10 mouse cellular contexts compared by ENCODE assay signal in genomic region chr13:22007121-22007510, GRCm38 (mm10). TPM values are rescaled to one million over a fixed set of nuclear protein-coding genes. Genes with fewer than 3 reads are reported as not detected.
DNase-seq lines count a peak whose midpoint lies in the region; ATAC-seq and TF ChIP-seq lines count a peak whose summit lies in the region.
"Had no signal": no experiment of that assay in that cellular context is flagged by ENCODE, and none has a peak within 500 bp of the region (broad histone marks: within the 10 kb centered on the region; RNA-seq: fewer than 3 reads in every experiment).

No protein-coding gene starts in this region.

- no peak for DNase-seq in kidney, postnatal 25 days
- DNase-seq in intestine, embryonic 14.5 days (ENCODE audit: low spot score) = no peak
- DNase-seq in midbrain, postnatal 0 days (ENCODE audit: low spot score) = no peak
- no peak for DNase-seq in left cerebral cortex, adult 11 months (ENCODE audit: low spot score)
- DNase-seq in kidney, postnatal 4 days = no peak

- no peak for TF ChIP-seq CTCF in midbrain, postnatal 0 days (IDR thresholded peaks at IDR 0.05)

- WGBS in kidney, embryonic 15.5 days = 2% methylated on average over 18 of the region's 18 CpGs
- 2% methylated on average over 18 of the region's 18 CpGs for WGBS in embryonic facial prominence, embryonic 12.5 days
- 3% methylated on average over 18 of the region's 18 CpGs for WGBS in intestine, embryonic 14.5 days
- 5% methylated on average over 18 of the region's 18 CpGs for WGBS in midbrain, postnatal 0 days

- H3K27ac ChIP-seq in kidney, embryonic 15.5 days = no peak overlapping the region
- no peak overlapping the region for H3K27ac ChIP-seq in embryonic facial prominence, embryonic 12.5 days
- H3K27ac ChIP-seq in intestine, embryonic 14.5 days (ENCODE audit: low read depth) = no peak overlapping the region
- H3K27ac ChIP-seq in midbrain, postnatal 0 days (ENCODE audit: low read depth, low read length) = no peak overlapping the region
- H3K27ac ChIP-seq: macrophage had no signal

- H3K4me3 ChIP-seq in kidney, embryonic 15.5 days (replicated peaks) = peak overlapping the region; percentile 56
- H3K4me3 ChIP-seq in embryonic facial prominence, embryonic 12.5 days = peak overlapping the region; percentile 55
- peak overlapping the region; percentile 55 for H3K4me3 ChIP-seq in intestine, embryonic 14.5 days (ENCODE audit: low read depth, low read length)
- peak overlapping the region; percentile 41; the same call in 1 of the 2 replicates for H3K4me3 ChIP-seq in midbrain, postnatal 0 days (ENCODE audit: low read depth, low read length)

- ATAC-seq in kidney, embryonic 15.5 days (replicated peaks; ENCODE audit: low FRiP score) = no peak
- no peak for ATAC-seq in embryonic facial prominence, embryonic 12.5 days (ENCODE audit: insufficient number of reproducible peaks, insufficient read depth, low FRiP score, low TSS enrichment)
- no peak for ATAC-seq in intestine, embryonic 14.5 days (replicated peaks; ENCODE audit: low FRiP score, low TSS enrichment, low read depth)
- no peak for ATAC-seq in midbrain, postnatal 0 days (ENCODE audit: low FRiP score)
- ATAC-seq in cerebellum, adult (ENCODE audit: insufficient number of reproducible peaks, low FRiP score, low TSS enrichment) = no peak

- H3K9me3 ChIP-seq in kidney, embryonic 15.5 days (replicated peaks) = no peaks in the 10 kb centered on the region
- H3K9me3 ChIP-seq in embryonic facial prominence, embryonic 12.5 days = no peaks in the 10 kb centered on the region
- H3K9me3 ChIP-seq in intestine, embryonic 14.5 days (ENCODE audit: control insufficient read depth, low read length) = no peaks in the 10 kb centered on the region
- no peaks in the 10 kb centered on the region for H3K9me3 ChIP-seq in midbrain, postnatal 0 days (ENCODE audit: low read length)
- H3K9me3 ChIP-seq: G1E had no signal

- peaks cover 23% of the 10 kb centered on the region for H3K4me1 ChIP-seq in kidney, embryonic 15.5 days
- peaks cover 16% of the 10 kb centered on the region; the same call in 1 of the 2 replicates for H3K4me1 ChIP-seq in embryonic facial prominence, embryonic 12.5 days
- H3K4me1 ChIP-seq in intestine, embryonic 14.5 days (replicated peaks; ENCODE audit: control insufficient read depth, insufficient read depth, low read length) = peaks cover 7% of the 10 kb centered on the region; the same call in 1 of the 2 replicates
- H3K4me1 ChIP-seq in midbrain, postnatal 0 days (ENCODE audit: insufficient read depth, low read length) = peaks cover 6% of the 10 kb centered on the region

- H3K36me3 ChIP-seq in kidney, embryonic 15.5 days = no peaks in the 10 kb centered on the region
- H3K36me3 ChIP-seq in embryonic facial prominence, embryonic 12.5 days = no peaks in the 10 kb centered on the region
- no peaks in the 10 kb centered on the region for H3K36me3 ChIP-seq in intestine, embryonic 14.5 days (ENCODE audit: control insufficient read depth, insufficient read depth, low read length)
- no peaks in the 10 kb centered on the region for H3K36me3 ChIP-seq in midbrain, postnatal 0 days (ENCODE audit: insufficient read depth, low read length)
- H3K36me3 ChIP-seq: G1E had no signal

- H3K27me3 ChIP-seq in kidney, embryonic 15.5 days = peaks cover 96% of the 10 kb centered on the region
- H3K27me3 ChIP-seq in embryonic facial prominence, embryonic 12.5 days = peaks cover 92% of the 10 kb centered on the region
- H3K27me3 ChIP-seq in intestine, embryonic 14.5 days (replicated peaks; ENCODE audit: control insufficient read depth, insufficient read depth, low read length) = peaks cover 96% of the 10 kb centered on the region
- H3K27me3 ChIP-seq in midbrain, postnatal 0 days (ENCODE audit: insufficient read depth, low read length) = peaks cover 90% of the 10 kb centered on the region

- H3K4me2 ChIP-seq in kidney, embryonic 15.5 days = peak overlapping the region; percentile 93
- peak overlapping the region; percentile 92 for H3K4me2 ChIP-seq in embryonic facial prominence, embryonic 12.5 days (replicated peaks)
- H3K4me2 ChIP-seq in intestine, embryonic 14.5 days (ENCODE audit: low read length) = peak overlapping the region; percentile 91
- H3K4me2 ChIP-seq in midbrain, postnatal 0 days (ENCODE audit: low read depth, low read length, poor library complexity, severe bottlenecking) = peak overlapping the region; percentile 87

- no peak overlapping the region; the same call in 1 of the 2 replicates for H3K9ac ChIP-seq in kidney, embryonic 15.5 days
- H3K9ac ChIP-seq in embryonic facial prominence, embryonic 12.5 days = no peak overlapping the region
- 0 out of 2 replicates have a peak overlapping the region, but pooled peaks have one; percentile 3 for H3K9ac ChIP-seq in intestine, embryonic 14.5 days (ENCODE audit: low read length)
- no peak overlapping the region for H3K9ac ChIP-seq in midbrain, postnatal 0 days (replicated peaks; ENCODE audit: low read length, poor library complexity, severe bottlenecking)

RNA-seq across cellular contexts. Expression of gene Prss16, which starts 2.4 kb away (rescaled TPM):
- polyA plus RNA-seq in kidney, embryonic 15.5 days (2015; fragmentation: Nextera tagmentation; extraction: Ambion mirVana) = 0.14 and 0.35 TPM in 2 replicates
- 0.69 and 0.95 TPM in 2 replicates for polyA plus RNA-seq in embryonic facial prominence, embryonic 12.5 days (2016; fragmentation: Nextera tagmentation; extraction: Ambion mirVana)
- 0.46 and 1.1 TPM in 2 replicates for polyA plus RNA-seq in intestine, embryonic 14.5 days (2014; fragmentation: Nextera tagmentation; extraction: Ambion mirVana)
- 0.09 and 1.6 TPM in 2 replicates for total RNA-seq in midbrain, postnatal 0 days (2014; rRNA removed)
- not detected in 2 replicates for polyA plus RNA-seq in midbrain, postnatal 0 days (2015; fragmentation: Nextera tagmentation; extraction: Ambion mirVana)

RNA-seq across cellular contexts. Expression of gene Pom121l2, which starts 26.1 kb away (rescaled TPM):
- 0.08 and 0.17 TPM in 2 replicates for polyA plus RNA-seq in kidney, embryonic 15.5 days (2015; fragmentation: Nextera tagmentation; extraction: Ambion mirVana)
- 0.33 TPM in 1 of 2 replicates, not detected in the other for polyA plus RNA-seq in embryonic facial prominence, embryonic 12.5 days (2016; fragmentation: Nextera tagmentation; extraction: Ambion mirVana)
- polyA plus RNA-seq in intestine, embryonic 14.5 days (2014; fragmentation: Nextera tagmentation; extraction: Ambion mirVana) = not detected in 2 replicates
- 0.05 and 0.90 TPM in 2 replicates for total RNA-seq in midbrain, postnatal 0 days (2014; rRNA removed)
- polyA plus RNA-seq in midbrain, postnatal 0 days (2015; fragmentation: Nextera tagmentation; extraction: Ambion mirVana) = not detected in 2 replicates
- total RNA-seq: G1E had no signal
- polyA plus RNA-seq: G1E, macrophage had no signal

RNA-seq across cellular contexts. Expression of gene Hist1h2ah, which starts 28.3 kb away (rescaled TPM):
- polyA plus RNA-seq in kidney, embryonic 15.5 days (2015; fragmentation: Nextera tagmentation; extraction: Ambion mirVana) = 9.8 and 11.2 TPM in 2 replicates
- polyA plus RNA-seq in embryonic facial prominence, embryonic 12.5 days (2016; fragmentation: Nextera tagmentation; extraction: Ambion mirVana) = 8.0 and 8.3 TPM in 2 replicates
- 11.8 and 19.7 TPM in 2 replicates for polyA plus RNA-seq in intestine, embryonic 14.5 days (2014; fragmentation: Nextera tagmentation; extraction: Ambion mirVana)
- 4.5 and 62.6 TPM in 2 replicates for total RNA-seq in midbrain, postnatal 0 days (2014; rRNA removed)
- polyA plus RNA-seq in midbrain, postnatal 0 days (2015; fragmentation: Nextera tagmentation; extraction: Ambion mirVana) = 6.9 TPM in 1 of 2 replicates, not detected in the other
- polyA plus RNA-seq: macrophage had no signal

RNA-seq across cellular contexts. Expression of gene Hist1h2bk, which starts 28.6 kb away (rescaled TPM):
- polyA plus RNA-seq in kidney, embryonic 15.5 days (2015; fragmentation: Nextera tagmentation; extraction: Ambion mirVana) = 8.8 and 12.6 TPM in 2 replicates
- polyA plus RNA-seq in embryonic facial prominence, embryonic 12.5 days (2016; fragmentation: Nextera tagmentation; extraction: Ambion mirVana) = 19.4 and 20.1 TPM in 2 replicates
- polyA plus RNA-seq in intestine, embryonic 14.5 days (2014; fragmentation: Nextera tagmentation; extraction: Ambion mirVana) = 5.2 and 7.5 TPM in 2 replicates
- 112 and 321 TPM in 2 replicates for total RNA-seq in midbrain, postnatal 0 days (2014; rRNA removed)
- not detected in 2 replicates for polyA plus RNA-seq in midbrain, postnatal 0 days (2015; fragmentation: Nextera tagmentation; extraction: Ambion mirVana)
- polyA plus RNA-seq: macrophage had no signal

RNA-seq across cellular contexts. Expression of gene Hist1h4i, which starts 34.0 kb away (rescaled TPM):
- 30.5 and 31.4 TPM in 2 replicates for polyA plus RNA-seq in kidney, embryonic 15.5 days (2015; fragmentation: Nextera tagmentation; extraction: Ambion mirVana)
- 26.8 and 29.2 TPM in 2 replicates for polyA plus RNA-seq in embryonic facial prominence, embryonic 12.5 days (2016; fragmentation: Nextera tagmentation; extraction: Ambion mirVana)
- 18.9 and 19.6 TPM in 2 replicates for polyA plus RNA-seq in intestine, embryonic 14.5 days (2014; fragmentation: Nextera tagmentation; extraction: Ambion mirVana)
- 10.0 and 19.2 TPM in 2 replicates for total RNA-seq in midbrain, postnatal 0 days (2014; rRNA removed)
- polyA plus RNA-seq in midbrain, postnatal 0 days (2015; fragmentation: Nextera tagmentation; extraction: Ambion mirVana) = 2.2 and 2.5 TPM in 2 replicates
